Mouse (Mus musculus): ENCODE measurements around the gene Capn5. TPM values are rescaled to one million over a fixed set of nuclear protein-coding genes. Genes with fewer than 3 reads are reported as not detected.

Capn5 gene
- total and polyA plus RNA-seq, 2 experiments from 2014 or later: 22.6 to 39.2 TPM

- Histone ChIP-seq H3K27me3 (ENCODE audit: insufficient read depth, low read length) (no peaks in the 10 kb centered on the region), H3K4me1 (ENCODE audit: insufficient read depth) (no peaks in the 10 kb centered on the region), H3K4me2 (ENCODE audit: low read depth) (no peak overlapping the region), H3K9me3 (ENCODE audit: low read length) (no peaks in the 10 kb centered on the region), H3K9ac (no peak overlapping the region), H3K4me3 (ENCODE audit: low read depth, low read length) (no peak overlapping the region), H3K36me3 (ENCODE audit: insufficient read depth) (peaks cover 3% of the 10 kb centered on the region; the same call in 1 of the 2 replicates), H3K27ac (ENCODE audit: low read depth, low read length) (no peak overlapping the region)
- TF ChIP-seq CTCF (IDR thresholded peaks at IDR 0.05; ENCODE audit: low read depth): no peak
- 65% methylated on average over 10 of the region's 10 CpGs for WGBS
- ATAC-seq (no peak; the same call in 1 of the 2 replicates), DNase-seq (no peak)
Observed at GRCm38 (mm10) chr7:98148721-98149407, 29.2 kb downstream of the Capn5 start.

GRCm38 (mm10) chr7:98147766-98148165, 30.3 kb downstream of the Capn5 start:
- Histone ChIP-seq H3K36me3 (ENCODE audit: insufficient read depth) (peaks cover 3% of the 10 kb centered on the region; the same call in 1 of the 2 replicates), H3K27me3 (ENCODE audit: insufficient read depth, low read length) (no peaks in the 10 kb centered on the region), H3K27ac (ENCODE audit: low read depth, low read length) (no peak overlapping the region), H3K9ac (no peak overlapping the region), H3K4me1 (ENCODE audit: insufficient read depth) (no peaks in the 10 kb centered on the region), H3K4me2 (ENCODE audit: low read depth) (no peak overlapping the region), H3K9me3 (ENCODE audit: low read length) (no peaks in the 10 kb centered on the region), H3K4me3 (ENCODE audit: low read depth, low read length) (no peak overlapping the region)
- 63% methylated on average over 8 of the region's 8 CpGs for WGBS
- ATAC-seq (no peak), DNase-seq (no peak)
- TF ChIP-seq CTCF (IDR thresholded peaks at IDR 0.05; ENCODE audit: low read depth): no peak

- 83% methylated on average over 8 of the region's 8 CpGs for WGBS
- ATAC-seq: no peak
- Histone ChIP-seq H3K4me2 (ENCODE audit: low read depth) (no peak overlapping the region), H3K9ac (no peak overlapping the region), H3K27me3 (ENCODE audit: insufficient read depth, low read length) (no peaks in the 10 kb centered on the region), H3K27ac (ENCODE audit: low read depth, low read length) (no peak overlapping the region), H3K9me3 (ENCODE audit: low read length) (no peaks in the 10 kb centered on the region), H3K4me1 (ENCODE audit: insufficient read depth) (no peaks in the 10 kb centered on the region), H3K4me3 (ENCODE audit: low read depth, low read length) (no peak overlapping the region), H3K36me3 (ENCODE audit: insufficient read depth) (peaks cover 1% of the 10 kb centered on the region; the same call in 1 of the 2 replicates)
- no peak for DNase-seq
- no peak for TF ChIP-seq CTCF (IDR thresholded peaks at IDR 0.05; ENCODE audit: low read depth)
Observed at GRCm38 (mm10) chr7:98146447-98146845, 31.6 kb downstream of the Capn5 start.

GRCm38 (mm10) chr7:98145842-98146446, 32.1 kb downstream of the Capn5 start:
- ATAC-seq: no peak
- TF ChIP-seq CTCF (IDR thresholded peaks at IDR 0.05; ENCODE audit: low read depth): no peak
- no peaks in the 10 kb centered on the region; the same call in 1 of the 2 replicates for H3K36me3 ChIP-seq (ENCODE audit: insufficient read depth)
- no peak overlapping the region for H3K4me3 ChIP-seq (ENCODE audit: low read depth, low read length)
- no peak overlapping the region for H3K9ac ChIP-seq
- no peaks in the 10 kb centered on the region for H3K4me1 ChIP-seq (ENCODE audit: insufficient read depth)
- H3K4me2 ChIP-seq (ENCODE audit: low read depth): no peak overlapping the region
- no peaks in the 10 kb centered on the region for H3K9me3 ChIP-seq (ENCODE audit: low read length)
- whole genome bisulfite sequencing: 66% methylated on average over 12 of the region's 12 CpGs
- H3K27me3 ChIP-seq (ENCODE audit: insufficient read depth, low read length): no peaks in the 10 kb centered on the region
- DNase-seq: no peak
- no peak overlapping the region for H3K27ac ChIP-seq (ENCODE audit: low read depth, low read length)

GRCm38 (mm10) chr7:98145402-98145801, 32.7 kb downstream of the Capn5 start, which contains the start of gene Omp:
Gene Omp, minus strand, starts transcription at chr7:98145502.
- H3K36me3 ChIP-seq (ENCODE audit: insufficient read depth): no peaks in the 10 kb centered on the region; the same call in 1 of the 2 replicates
- TF ChIP-seq CTCF (IDR thresholded peaks at IDR 0.05; ENCODE audit: low read depth): no peak
- DNase-seq (no peak), ATAC-seq (no peak)
- no peak within 1 kb of the TSS for H3K9ac ChIP-seq
- H3K4me1 ChIP-seq (ENCODE audit: insufficient read depth): no peaks in the 10 kb centered on the region
- H3K9me3 ChIP-seq (ENCODE audit: low read length): no peaks in the 10 kb centered on the region
- H3K4me3 ChIP-seq (ENCODE audit: low read depth, low read length): no peak within 1 kb of the TSS
- H3K27me3 ChIP-seq (ENCODE audit: insufficient read depth, low read length): no peaks in the 10 kb centered on the region
- H3K4me2 ChIP-seq (ENCODE audit: low read depth): no peak within 1 kb of the TSS
- H3K27ac ChIP-seq (ENCODE audit: low read depth, low read length): no peak within 1 kb of the TSS
- 91% methylated on average over 5 of the region's 5 CpGs for WGBS

GRCm38 (mm10) chr7:98142648-98143047, 35.4 kb downstream of the Capn5 start:
- no peaks in the 10 kb centered on the region for H3K36me3 ChIP-seq (ENCODE audit: insufficient read depth)
- H3K9me3 ChIP-seq (ENCODE audit: low read length): no peaks in the 10 kb centered on the region
- no peak overlapping the region for H3K9ac ChIP-seq
- no peak for TF ChIP-seq CTCF (IDR thresholded peaks at IDR 0.05; ENCODE audit: low read depth)
- no peak for DNase-seq
- no peaks in the 10 kb centered on the region for H3K4me1 ChIP-seq (ENCODE audit: insufficient read depth)
- ATAC-seq: no peak
- WGBS: 70% methylated on average over 3 of the region's 3 CpGs
- no peak overlapping the region for H3K27ac ChIP-seq (ENCODE audit: low read depth, low read length)
- H3K27me3 ChIP-seq (ENCODE audit: insufficient read depth, low read length): no peaks in the 10 kb centered on the region
- H3K4me3 ChIP-seq (ENCODE audit: low read depth, low read length): no peak overlapping the region
- H3K4me2 ChIP-seq (ENCODE audit: low read depth): no peak overlapping the region

- Histone ChIP-seq H3K9me3 (ENCODE audit: low read length) (no peaks in the 10 kb centered on the region), H3K4me2 (ENCODE audit: low read depth) (no peak overlapping the region), H3K9ac (no peak overlapping the region), H3K27ac (ENCODE audit: low read depth, low read length) (no peak overlapping the region), H3K4me3 (ENCODE audit: low read depth, low read length) (no peak overlapping the region), H3K4me1 (ENCODE audit: insufficient read depth) (no peaks in the 10 kb centered on the region), H3K27me3 (ENCODE audit: insufficient read depth, low read length) (no peaks in the 10 kb centered on the region), H3K36me3 (ENCODE audit: insufficient read depth) (no peaks in the 10 kb centered on the region)
- no peak for TF ChIP-seq CTCF (IDR thresholded peaks at IDR 0.05; ENCODE audit: low read depth)
- DNase-seq (no peak), ATAC-seq (0 out of 2 replicates have a peak, but pooled peaks have one; percentile 17)
- WGBS: 58% methylated on average over 8 of the region's 8 CpGs
Observed at GRCm38 (mm10) chr7:98142247-98142646, 35.8 kb downstream of the Capn5 start.
